Mouse (Mus musculus) midbrain, embryonic 10.5 days (tissue): Measurements from ENCODE around the gene Wdr61. TPM values are rescaled to one million over a fixed set of nuclear protein-coding genes. Genes with fewer than 3 reads are reported as not detected.

Source experiments
- microRNA-seq: library from miRNA; unstranded; fragments of <30 nt; microRNA quantifications from one replicate; pipeline ENCODE4, GENCODE M21; 2017
- polyA plus RNA-seq: library from polyadenylated mRNA; unstranded; fragments of >200 nt; fragmentation: Nextera tagmentation; extraction: Ambion mirVana; gene quantifications from 2 replicates; pipeline ENCODE4 v1.2.1, GENCODE M21; 2016

Wdr61 gene
- polyA plus RNA-seq, 1 experiment from 2014 or later, result 188 TPM

Small RNA genes within 50 kb of the gene (microRNA-seq; reads per million reads assigned to microRNA genes)
- not detected for gene Mir5710

Other genes starting within 250 kb of the Wdr61 start
- gene Dmxl2, start 232.9 kb downstream of the Wdr61 start, polyA plus RNA-seq, result 8.6 and 9.0 TPM in 2 replicates
- not detected in 2 replicates for gene Sh2d7, start 195.5 kb downstream of the Wdr61 start, polyA plus RNA-seq
- gene Cib2, start 174.3 kb downstream of the Wdr61 start, polyA plus RNA-seq, result 9.9 and 12.7 TPM in 2 replicates
- 113 and 124 TPM in 2 replicates for gene Idh3a, start 148.2 kb downstream of the Wdr61 start, polyA plus RNA-seq
- gene Acsbg1, start 72.6 kb downstream of the Wdr61 start, polyA plus RNA-seq, result 7.4 and 12.9 TPM in 2 replicates
- 3.1 and 3.2 TPM in 2 replicates for gene Dnaja4, start 35.6 kb downstream of the Wdr61 start, polyA plus RNA-seq
- gene Crabp1, start 30.2 kb upstream of the Wdr61 start, polyA plus RNA-seq, result 1,146 and 1,287 TPM in 2 replicates
- 42.1 and 45.2 TPM in 2 replicates for gene Ireb2, start 129.3 kb upstream of the Wdr61 start, polyA plus RNA-seq
- 3.9 and 5.4 TPM in 2 replicates for gene Hykk, start 182.8 kb upstream of the Wdr61 start, polyA plus RNA-seq
- gene Psma4, start 216.3 kb upstream of the Wdr61 start, polyA plus RNA-seq, result 314 and 322 TPM in 2 replicates
- 0.97 and 1.3 TPM in 2 replicates for gene AY074887, start 216.5 kb upstream of the Wdr61 start, polyA plus RNA-seq
- gene Chrna5, start 246.4 kb upstream of the Wdr61 start, polyA plus RNA-seq, result 2.7 and 3.6 TPM in 2 replicates